Mouse (Mus musculus) spleen, adult 12 weeks (tissue): Measurements from ENCODE around the gene Fdx1l.

Experiments used
- DNase-seq: peaks from one replicate; pipeline ENCODE4 v3.0.0; 2022; ENCODE audit warnings: low spot score

Gene Fdx1l

GRCm38 (mm10) chr9:21028560-21029110 is 44.8 kb downstream of the Fdx1l start:
- DNase-seq, result no peak

DNA sequence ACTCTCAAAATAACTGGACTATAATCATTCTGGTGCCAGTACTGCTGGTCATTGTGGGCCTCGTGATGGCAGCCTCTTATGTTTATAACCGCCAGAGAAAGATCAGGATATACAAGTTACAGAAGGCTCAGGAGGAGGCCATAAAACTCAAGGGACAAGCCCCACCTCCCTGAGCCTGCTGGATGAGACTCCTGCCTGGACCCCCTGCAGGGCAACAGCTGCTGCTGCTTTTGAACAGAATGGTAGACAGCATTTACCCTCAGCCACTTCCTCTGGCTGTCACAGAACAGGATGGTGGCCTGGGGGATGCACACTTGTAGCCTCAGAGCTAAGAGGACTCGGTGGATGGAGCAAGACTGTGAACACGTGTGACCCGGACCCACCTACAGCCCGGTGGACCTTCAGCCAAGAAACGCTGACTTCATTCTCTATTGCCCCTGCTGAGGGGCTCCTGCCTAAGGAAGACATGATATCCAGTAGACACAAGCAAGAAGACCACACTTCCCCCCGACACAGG is 45.6 kb downstream of the Fdx1l start:
- DNase-seq, result no peak

GRCm38 (mm10) chr9:21026849-21027248 is 46.6 kb downstream of the Fdx1l start:
- DNase-seq, result no peak

- DNase-seq, result no peak
Observed at GRCm38 (mm10) chr9:21025258-21025810, 48.1 kb downstream of the Fdx1l start.

DNA sequence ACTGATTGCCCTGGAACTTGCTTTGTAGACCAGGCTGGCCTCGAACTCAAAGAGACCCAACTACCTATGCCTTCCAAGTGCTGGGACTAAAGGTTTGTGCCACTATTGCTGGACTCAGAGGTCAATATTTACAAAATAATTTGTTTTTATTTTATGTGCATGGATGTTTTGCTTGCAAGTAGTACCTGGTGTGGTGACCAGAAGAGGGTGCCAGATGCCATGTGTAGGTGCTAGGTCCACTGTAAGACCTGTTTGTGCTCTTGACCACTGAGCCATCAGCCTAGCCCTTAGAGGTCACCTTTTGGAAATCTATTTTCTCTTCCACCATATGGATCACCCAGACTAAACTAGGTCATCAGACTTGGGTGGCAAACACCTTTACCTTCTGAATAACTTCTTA is 50.7 kb downstream of the Fdx1l start:
- DNase-seq, result no peak

- no peak for DNase-seq
Observed at GRCm38 (mm10) chr9:21022288-21022687, 51.1 kb downstream of the Fdx1l start.

DNA sequence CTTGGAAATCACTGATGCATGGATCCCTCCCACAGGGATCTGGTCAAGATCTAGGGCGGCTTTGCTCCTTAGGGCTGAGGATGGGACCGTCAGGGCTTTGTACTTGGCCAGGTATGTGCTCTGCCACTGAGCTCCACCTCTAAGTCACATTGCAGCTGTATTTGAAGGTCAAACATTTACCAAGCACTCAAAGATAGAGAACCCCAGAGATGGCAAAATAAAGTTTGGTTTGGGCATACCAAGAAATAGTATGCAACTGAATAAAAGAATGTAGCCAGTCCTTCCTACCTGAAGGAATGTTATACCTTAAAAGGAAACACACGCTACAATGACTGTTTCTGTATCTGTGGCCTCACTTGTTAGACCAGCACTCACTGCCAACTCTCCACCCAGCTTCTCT is 52.1 kb downstream of the Fdx1l start:
- DNase-seq, result no peak

DNA sequence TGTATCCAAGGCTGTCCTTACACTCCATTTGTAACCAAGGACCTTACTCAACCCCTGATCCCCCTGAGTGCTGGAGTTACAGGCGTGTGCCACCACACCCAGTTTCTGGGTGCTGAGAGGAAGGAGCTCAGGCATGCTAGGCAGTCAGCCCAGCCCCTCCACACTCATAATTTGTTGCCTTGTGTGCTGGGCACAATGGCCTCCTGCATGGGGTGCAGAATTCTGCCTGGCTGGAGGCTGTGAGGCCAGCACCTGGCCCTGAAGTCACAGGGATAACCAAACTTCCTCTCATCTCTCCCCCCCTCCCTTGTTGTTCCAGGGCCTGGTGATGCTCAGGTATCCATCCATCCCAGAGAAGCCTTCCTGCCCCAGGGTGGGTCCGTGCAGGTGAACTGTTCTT is 54.8 kb downstream of the Fdx1l start:
- DNase-seq, result no peak
